Mouse (Mus musculus) ES-Bruce4 (cell line): ENCODE results near the gene Slc25a36. TPM values are rescaled to one million over a fixed set of nuclear protein-coding genes. Genes with fewer than 3 reads are reported as not detected.

Experiments used
- H3K27ac ChIP-seq: 2 replicates; pipeline ENCODE4 v1.5.1; 2012; ENCODE audit warnings: low read length, inconsistent platforms; ENCODE audit not compliant: insufficient read depth
- H3K27me3 ChIP-seq: 2 replicates; pipeline ENCODE4 v1.6.1; 2012; ENCODE audit warnings: mild to moderate bottlenecking, low read length, inconsistent platforms; ENCODE audit not compliant: control insufficient read depth, poor library complexity, insufficient read depth, severe bottlenecking
- H3K36me3 ChIP-seq: 2 replicates; pipeline ENCODE4 v1.6.1; 2012; ENCODE audit warnings: inconsistent platforms, mild to moderate bottlenecking, low read length, moderate library complexity; ENCODE audit not compliant: control insufficient read depth, poor library complexity, insufficient read depth, severe bottlenecking
- H3K4me1 ChIP-seq: one replicate; pipeline ENCODE4 v1.8.1; 2011; ENCODE audit warnings: low read length; ENCODE audit not compliant: control insufficient read depth, insufficient read depth
- H3K4me3 ChIP-seq: 2 replicates; pipeline ENCODE4 v1.5.1; 2011; ENCODE audit warnings: low read depth, mild to moderate bottlenecking, low read length
- H3K9ac ChIP-seq: 2 replicates; pipeline ENCODE4 v1.6.1; 2012; ENCODE audit warnings: low read depth, mild to moderate bottlenecking, inconsistent platforms; ENCODE audit not compliant: poor library complexity, severe bottlenecking
- H3K9me3 ChIP-seq: replicated peaks from 2 replicates; pipeline ENCODE4 v1.6.1; 2012; ENCODE audit warnings: mild to moderate bottlenecking, low read length, inconsistent platforms; ENCODE audit not compliant: control insufficient read depth, poor library complexity, insufficient read depth, severe bottlenecking
- CTCF ChIP-seq: IDR thresholded peaks from one replicate; pipeline ENCODE4 v1.8.1; 2011; ENCODE audit warnings: low read depth, low read length
- EP300 ChIP-seq: IDR thresholded peaks from 2 replicates; pipeline ENCODE4 v1.6.1; 2011; ENCODE audit warnings: low read depth, low read length; ENCODE audit not compliant: insufficient read depth
- POLR2A ChIP-seq: IDR thresholded peaks from one replicate; pipeline ENCODE4 v1.8.1; 2011; ENCODE audit warnings: low read length; ENCODE audit not compliant: insufficient read depth
- polyA plus RNA-seq: library from polyadenylated mRNA; stranded (reverse); fragments of >200 nt; gene quantifications from 2 replicates; pipeline ENCODE4 v1.2.4, GENCODE M21; 2011; ENCODE audit warnings: low read depth; ENCODE audit not compliant: missing spikeins, insufficient read depth, insufficient read length

Gene Slc25a36
- polyA plus RNA-seq, 1 experiment: 402 TPM

- H3K9ac ChIP-seq: no peak overlapping the region
- no peak for TF ChIP-seq POLR2A
- TF ChIP-seq EP300: no peak
- no peak for TF ChIP-seq CTCF
Observed at GRCm38 (mm10) chr9:97055906-97056305, 55.1 kb downstream of the Slc25a36 start.

GRCm38 (mm10) chr9:97051176-97051575 is 59.8 kb downstream of the Slc25a36 start:
- Histone ChIP-seq H3K4me3 (no peak overlapping the region), H3K4me1 (no peaks in the 10 kb centered on the region), H3K36me3 (no peaks in the 10 kb centered on the region), H3K27me3 (no peaks in the 10 kb centered on the region), H3K27ac (no peak overlapping the region), H3K9me3 (peaks cover 6% of the 10 kb centered on the region), H3K9ac (no peak overlapping the region)
- TF ChIP-seq CTCF: no peak
- no peak for TF ChIP-seq EP300
- TF ChIP-seq POLR2A: no peak

More at GRCm38 (mm10) chr9:97055906-97056305, 55.1 kb downstream of the Slc25a36 start:
- H3K9me3 ChIP-seq: no peaks in the 10 kb centered on the region
- no peaks in the 10 kb centered on the region for H3K4me1 ChIP-seq
- no peak overlapping the region for H3K4me3 ChIP-seq
- no peaks in the 10 kb centered on the region for H3K27me3 ChIP-seq
- H3K27ac ChIP-seq: no peak overlapping the region
- no peaks in the 10 kb centered on the region for H3K36me3 ChIP-seq

- Histone ChIP-seq H3K27ac (no peak overlapping the region), H3K9me3 (peaks cover 14% of the 10 kb centered on the region), H3K4me1 (no peaks in the 10 kb centered on the region), H3K9ac (no peak overlapping the region), H3K4me3 (no peak overlapping the region), H3K27me3 (no peaks in the 10 kb centered on the region), H3K36me3 (no peaks in the 10 kb centered on the region)
- TF ChIP-seq CTCF (no peak), POLR2A (no peak), EP300 (no peak)
Observed at GRCm38 (mm10) chr9:97046240-97046639, 64.7 kb downstream of the Slc25a36 start.

DNA sequence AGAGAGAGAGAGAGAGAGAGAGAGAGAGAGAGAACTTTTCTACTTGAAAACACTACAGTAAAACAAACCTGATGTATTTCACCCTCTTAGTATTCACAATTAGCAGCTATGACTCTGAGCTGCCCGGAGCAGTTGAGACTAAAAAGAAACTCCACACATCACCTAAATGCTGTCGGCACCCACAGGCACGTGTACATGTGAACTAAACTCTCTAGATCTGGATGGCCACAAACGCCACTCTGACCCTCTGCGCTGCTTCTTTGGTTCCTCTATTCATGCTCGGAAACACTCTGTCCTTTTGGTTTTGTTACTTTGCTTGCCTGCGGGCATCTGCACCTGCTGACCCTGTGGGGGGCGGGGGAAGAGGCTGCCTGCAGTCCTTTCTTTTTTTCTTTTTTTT is 69.3 kb downstream of the Slc25a36 start:
- Histone ChIP-seq H3K9me3 (peaks cover 12% of the 10 kb centered on the region; the same call in 1 of the 2 replicates), H3K4me1 (no peaks in the 10 kb centered on the region), H3K27ac (no peak overlapping the region), H3K36me3 (no peaks in the 10 kb centered on the region), H3K4me3 (no peak overlapping the region), H3K27me3 (no peaks in the 10 kb centered on the region), H3K9ac (no peak overlapping the region)
- TF ChIP-seq POLR2A: no peak
- TF ChIP-seq CTCF: no peak
- TF ChIP-seq EP300: no peak

GRCm38 (mm10) chr9:97038010-97038409 is 72.9 kb downstream of the Slc25a36 start:
- H3K27me3 ChIP-seq: no peaks in the 10 kb centered on the region
- no peaks in the 10 kb centered on the region for H3K9me3 ChIP-seq
- no peak for TF ChIP-seq POLR2A
- TF ChIP-seq CTCF: no peak
- no peak for TF ChIP-seq EP300
- H3K4me3 ChIP-seq: no peak overlapping the region
- no peaks in the 10 kb centered on the region for H3K4me1 ChIP-seq
- no peaks in the 10 kb centered on the region for H3K36me3 ChIP-seq
- no peak overlapping the region for H3K9ac ChIP-seq
- no peak overlapping the region for H3K27ac ChIP-seq

GRCm38 (mm10) chr9:97036656-97037055 is 74.3 kb downstream of the Slc25a36 start:
- no peak overlapping the region for H3K4me3 ChIP-seq
- H3K4me1 ChIP-seq: no peaks in the 10 kb centered on the region
- TF ChIP-seq EP300 (no peak), CTCF (no peak), POLR2A (no peak)
- no peak overlapping the region for H3K27ac ChIP-seq
- H3K27me3 ChIP-seq: no peaks in the 10 kb centered on the region
- no peak overlapping the region for H3K9ac ChIP-seq
- H3K9me3 ChIP-seq: no peaks in the 10 kb centered on the region
- no peaks in the 10 kb centered on the region for H3K36me3 ChIP-seq
